Mouse (Mus musculus): ENCODE data around the gene Dtx4.

The Dtx4 gene

GRCm38 (mm10) chr19:12418312-12418711 is 82.9 kb downstream of the Dtx4 start:
- DNase-seq (ENCODE audit: low spot score in 2 of 2) = no peak

GRCm38 (mm10) chr19:12417361-12417760 is 83.9 kb downstream of the Dtx4 start, which contains the start of gene Olfr1441:
Gene Olfr1441, plus strand, starts transcription at chr19:12417433.
- no peak for DNase-seq (ENCODE audit: low spot score in 2 of 2)

Measured in frontal cortex, postnatal 10 days (tissue).